Mouse (Mus musculus): ENCODE results near the gene Rnls.

DNA sequence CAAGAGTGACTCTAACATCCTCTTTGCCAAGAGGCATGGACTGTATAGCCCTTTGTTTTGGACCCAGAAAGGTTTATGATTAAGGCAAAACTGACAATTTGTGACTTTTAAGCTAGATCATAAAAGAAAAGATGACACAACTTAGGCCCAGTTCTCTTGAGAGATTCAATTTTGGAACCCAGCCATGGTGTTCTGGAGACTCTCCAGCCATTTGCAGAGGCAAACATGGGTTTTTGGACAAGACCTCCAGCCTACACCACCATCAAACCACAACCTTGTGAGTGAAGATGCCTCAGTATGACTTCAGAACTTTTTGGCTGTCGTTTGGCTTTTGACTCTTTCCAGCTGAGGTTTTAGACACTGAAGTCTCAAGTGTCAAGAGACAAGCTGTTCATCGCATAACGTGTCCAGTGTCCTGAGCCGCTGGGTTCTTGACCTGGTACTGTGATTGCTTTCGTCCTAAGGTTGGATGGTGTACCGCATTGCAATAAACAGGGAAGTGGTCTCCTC, 174.2 kb downstream of the Rnls start:
- TF ChIP-seq TAL1 (conservative IDR thresholded peaks at IDR 0.05; ENCODE audit: low read depth, low read length) (no peak), CTCF (IDR thresholded peaks at IDR 0.05; ENCODE audit: low read depth, low read length) (no peak), GATA1 (IDR thresholded peaks at IDR 0.05; ENCODE audit: borderline replicate concordance, low read length) (no peak), GATA2 (IDR thresholded peaks at IDR 0.05; ENCODE audit: borderline replicate concordance, low read depth, low read length) (no peak)
